Mouse (Mus musculus) hindbrain, embryonic 14.5 days (tissue): ENCODE measurements around the gene Ly6g6c. TPM values are rescaled to one million over a fixed set of nuclear protein-coding genes. Genes with fewer than 3 reads are reported as not detected.
A peak's percentile ranks its signal among the peaks of the same experiment; 100 is the strongest.

Experiments used
- ATAC-seq: fragments of 200-750 bp; cut with Nextera tagmentation; 2 replicates; pipeline ENCODE4 v1.8.0; 2017; ENCODE audit warnings: moderate number of reproducible peaks, mild to moderate bottlenecking, moderate TSS enrichment, moderate library complexity; ENCODE audit not compliant: low FRiP score
- DNase-seq: peaks from one replicate; pipeline ENCODE4 v3.0.0-alpha.2; 2015; ENCODE audit warnings: low spot score
- H3K27ac ChIP-seq: fragments of 300-500 bp; sonication (generic); 2 replicates; pipeline ENCODE4 v1.5.1; 2014; ENCODE audit warnings: mild to moderate bottlenecking, moderate library complexity
- H3K27me3 ChIP-seq: fragments of 300-500 bp; sonication (generic); 2 replicates; pipeline ENCODE4 v1.6.1; 2014; ENCODE audit warnings: mild to moderate bottlenecking, low read length, mixed read lengths; ENCODE audit not compliant: control insufficient read depth, insufficient read depth
- H3K36me3 ChIP-seq: fragments of 300-500 bp; sonication (generic); replicated peaks from 2 replicates; pipeline ENCODE4 v1.6.1; 2014; ENCODE audit not compliant: control insufficient read depth, insufficient read depth
- H3K4me1 ChIP-seq: fragments of 300-500 bp; sonication (generic); replicated peaks from 2 replicates; pipeline ENCODE4 v1.6.1; 2014; ENCODE audit warnings: antibody characterized with exemption, low read length, mixed read lengths; ENCODE audit not compliant: control insufficient read depth, insufficient read depth
- H3K4me2 ChIP-seq: fragments of 300-500 bp; sonication (generic); replicated peaks from 2 replicates; pipeline ENCODE4 v1.6.1; 2014; ENCODE audit warnings: mild to moderate bottlenecking, moderate library complexity
- H3K4me3 ChIP-seq: fragments of 300-500 bp; sonication (generic); replicated peaks from 2 replicates; pipeline ENCODE4 v1.5.1; 2014; ENCODE audit warnings: mild to moderate bottlenecking, low read length
- H3K9ac ChIP-seq: fragments of 300-500 bp; sonication (generic); 2 replicates; pipeline ENCODE4 v1.6.1; 2014
- H3K9me3 ChIP-seq: fragments of 300-500 bp; sonication (generic); 2 replicates; pipeline ENCODE4 v1.6.1; 2016; ENCODE audit warnings: low read length; ENCODE audit not compliant: control insufficient read depth
- WGBS: fragments of 180-500 bp; shearing (Covaris S2); extraction: QIAGEN DNeasy Blood & Tissue Kit; methylation state at CpG from one replicate; pipeline ENCODE4 v1.1.7; 2014; 5-methylcytosine and 5-hydroxymethylcytosine counted together
- polyA plus RNA-seq: library from polyadenylated mRNA; unstranded; fragments of >200 nt; fragmentation: Nextera tagmentation; extraction: Ambion mirVana; gene quantifications from 2 replicates; pipeline ENCODE4 v1.2.1, GENCODE M21; 2014

Ly6g6c gene
- polyA plus RNA-seq, 1 experiment from 2014 or later = not detected

GRCm38 (mm10) chr17:35076507-35077176, 11.5 kb downstream of the Ly6g6c start, which contains the start of gene Ly6g6e:
Gene Ly6g6e, plus strand, starts transcription at chr17:35076902.
- Histone ChIP-seq H3K27ac (no peak within 1 kb of the TSS), H3K4me3 (peak within 1 kb of the TSS; percentile 6; the same call in 1 of the 2 replicates), H3K36me3 (no peaks in the 10 kb centered on the region), H3K27me3 (no peaks in the 10 kb centered on the region), H3K9me3 (no peaks in the 10 kb centered on the region), H3K4me1 (0 out of 2 replicates have a peak, but pooled peaks cover 5% of the 10 kb centered on the region), H3K4me2 (peak within 1 kb of the TSS; percentile 38), H3K9ac (no peak within 1 kb of the TSS; the same call in 1 of the 2 replicates)
- DNase-seq = no peak
- no peak for ATAC-seq
- WGBS = 42% methylated on average over 10 of the region's 10 CpGs

- no peaks in the 10 kb centered on the region for H3K27me3 ChIP-seq
- no peaks in the 10 kb centered on the region for H3K36me3 ChIP-seq
- H3K4me1 ChIP-seq = 0 out of 2 replicates have a peak, but pooled peaks cover 5% of the 10 kb centered on the region
- H3K4me3 ChIP-seq = 0 out of 2 replicates have a peak overlapping the region, but pooled peaks have one; percentile 6
- DNase-seq = no peak
- WGBS = 67% methylated on average over 2 of the region's 2 CpGs
- no peak overlapping the region for H3K27ac ChIP-seq
- H3K9me3 ChIP-seq = no peaks in the 10 kb centered on the region
- no peak overlapping the region for H3K9ac ChIP-seq
- no peak for ATAC-seq
- peak overlapping the region; percentile 38 for H3K4me2 ChIP-seq
Measured at GRCm38 (mm10) chr17:35077285-35077684, 12.1 kb downstream of the Ly6g6c start.

DNA sequence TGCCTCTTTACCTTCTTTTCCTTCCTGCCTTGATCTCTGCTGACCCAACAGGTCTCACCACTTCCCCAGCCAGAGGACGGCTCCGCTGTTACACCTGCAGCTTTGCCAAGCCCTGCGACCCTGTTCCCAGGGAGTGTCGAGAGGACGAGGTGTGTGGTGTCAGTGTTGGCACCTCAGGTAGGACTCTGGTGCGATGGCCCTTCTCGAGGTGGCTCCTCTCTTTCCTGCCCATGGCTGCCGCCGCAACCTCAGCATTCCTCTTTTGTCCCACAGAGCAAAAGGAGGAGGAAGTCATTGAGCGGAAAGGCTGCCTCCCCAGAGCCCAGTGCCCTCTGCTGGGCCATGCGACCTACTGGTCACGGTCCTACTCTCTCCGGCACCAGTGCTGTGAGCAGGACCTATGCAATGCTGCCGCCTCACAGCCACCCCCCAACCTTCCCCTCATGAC, 12.6 kb downstream of the Ly6g6c start, which contains the start of gene Ly6g6d:
Ly6g6d (minus strand) TSS at position 280 of the 448 bp plus-strand sequence.
- Histone ChIP-seq H3K4me2 (peak within 1 kb of the TSS; percentile 38), H3K4me1 (0 out of 2 replicates have a peak, but pooled peaks cover 5% of the 10 kb centered on the region), H3K27me3 (no peaks in the 10 kb centered on the region), H3K36me3 (no peaks in the 10 kb centered on the region), H3K4me3 (peak within 1 kb of the TSS; percentile 6; the same call in 1 of the 2 replicates), H3K27ac (no peak within 1 kb of the TSS), H3K9ac (no peak within 1 kb of the TSS; the same call in 1 of the 2 replicates), H3K9me3 (no peaks in the 10 kb centered on the region)
- no peak for DNase-seq
- whole genome bisulfite sequencing = 13% methylated on average over 14 of the region's 14 CpGs
- no peak for ATAC-seq

- Histone ChIP-seq H3K27ac (no peak overlapping the region), H3K36me3 (no peaks in the 10 kb centered on the region), H3K27me3 (no peaks in the 10 kb centered on the region), H3K4me1 (0 out of 2 replicates have a peak, but pooled peaks cover 5% of the 10 kb centered on the region), H3K4me2 (no peak overlapping the region), H3K9ac (no peak overlapping the region), H3K9me3 (no peaks in the 10 kb centered on the region), H3K4me3 (no peak overlapping the region)
- DNase-seq (no peak), ATAC-seq (no peak)
- WGBS = 70% methylated on average over 9 of the region's 9 CpGs
Measured at GRCm38 (mm10) chr17:35079778-35080177, 14.6 kb downstream of the Ly6g6c start.

DNA sequence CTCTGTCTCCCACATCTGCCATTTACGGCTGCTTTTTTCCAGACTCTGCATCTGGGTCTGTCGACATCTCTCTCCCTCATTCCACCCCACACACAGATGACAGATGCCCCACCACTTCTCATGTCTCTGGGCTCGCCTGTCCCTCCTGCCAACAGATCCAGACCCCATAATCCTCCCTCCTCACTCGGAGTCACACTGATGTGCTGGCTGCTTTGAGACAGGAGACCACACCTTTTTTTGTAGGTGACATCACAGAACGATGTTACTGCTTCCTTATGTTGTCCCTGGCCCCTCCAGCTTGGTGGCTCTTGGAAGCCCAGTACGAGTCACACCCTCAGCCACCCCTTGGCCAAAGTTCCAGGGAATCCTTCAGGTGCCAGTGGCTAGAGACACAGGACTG, 15.1 kb downstream of the Ly6g6c start:
- Histone ChIP-seq H3K9me3 (no peaks in the 10 kb centered on the region), H3K9ac (no peak overlapping the region), H3K27me3 (no peaks in the 10 kb centered on the region), H3K4me1 (0 out of 2 replicates have a peak, but pooled peaks cover 5% of the 10 kb centered on the region), H3K27ac (no peak overlapping the region), H3K4me3 (no peak overlapping the region), H3K36me3 (no peaks in the 10 kb centered on the region), H3K4me2 (no peak overlapping the region)
- no peak for DNase-seq
- 72% methylated on average over 6 of the region's 6 CpGs for WGBS
- ATAC-seq = no peak

GRCm38 (mm10) chr17:35080710-35081109, 15.5 kb downstream of the Ly6g6c start:
- Histone ChIP-seq H3K4me2 (no peak overlapping the region), H3K36me3 (no peaks in the 10 kb centered on the region), H3K9me3 (no peaks in the 10 kb centered on the region), H3K27ac (no peak overlapping the region), H3K9ac (peak overlapping the region; percentile 11; the same call in 1 of the 2 replicates), H3K27me3 (no peaks in the 10 kb centered on the region), H3K4me3 (no peak overlapping the region), H3K4me1 (0 out of 2 replicates have a peak, but pooled peaks cover 5% of the 10 kb centered on the region)
- 66% methylated on average over 4 of the region's 4 CpGs for WGBS
- DNase-seq (no peak), ATAC-seq (no peak)

DNA sequence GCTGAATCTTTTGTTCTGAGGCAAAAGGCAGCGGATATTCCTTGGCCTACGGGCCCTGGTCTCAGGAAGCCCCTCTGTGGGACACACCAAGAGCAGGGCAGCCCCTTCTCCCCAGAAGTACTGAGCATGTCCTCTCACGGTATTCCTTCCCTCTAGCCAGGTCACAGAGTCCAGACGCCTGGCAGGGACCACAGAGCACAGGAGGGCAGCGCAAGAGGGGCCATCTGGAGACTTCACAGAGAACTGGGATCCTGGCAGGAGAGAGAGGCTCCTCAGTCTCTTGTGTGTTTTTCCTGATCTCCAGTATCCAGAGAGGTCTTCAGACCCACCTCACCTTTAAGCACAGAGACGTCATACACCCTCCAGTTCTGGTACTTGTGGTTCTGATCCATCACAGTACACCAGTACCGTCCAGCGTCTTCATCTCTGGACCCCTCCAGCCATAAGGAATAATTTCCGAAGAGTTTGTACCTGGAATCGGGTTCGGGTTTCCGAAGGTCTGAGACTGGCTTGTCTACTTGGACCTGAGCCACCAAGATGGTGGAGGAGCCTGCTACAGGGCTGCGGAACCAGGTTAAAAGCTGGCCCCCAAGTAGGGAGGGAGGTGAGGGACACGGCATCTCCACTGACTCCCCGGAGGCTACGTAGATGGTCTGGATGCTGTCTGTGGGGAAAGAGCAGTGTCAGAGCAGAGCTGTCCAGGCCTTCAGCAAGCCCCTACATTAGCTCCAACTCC, 17.8 kb downstream of the Ly6g6c start:
- ATAC-seq = no peak
- no peak overlapping the region for H3K27ac ChIP-seq
- WGBS = 86% methylated on average over 16 of the region's 16 CpGs

GRCm38 (mm10) chr17:35083929-35084497, 18.8 kb downstream of the Ly6g6c start:
- Histone ChIP-seq H3K4me2 (no peak overlapping the region), H3K4me3 (no peak overlapping the region), H3K36me3 (no peaks in the 10 kb centered on the region), H3K9me3 (no peaks in the 10 kb centered on the region), H3K4me1 (no peaks in the 10 kb centered on the region), H3K9ac (no peak overlapping the region), H3K27ac (no peak overlapping the region), H3K27me3 (no peaks in the 10 kb centered on the region)
- no peak for DNase-seq
- ATAC-seq = no peak
- WGBS = 77% methylated on average over 3 of the region's 3 CpGs

More for the DNA sequence above, 17.8 kb downstream of the Ly6g6c start:
- no peaks in the 10 kb centered on the region for H3K27me3 ChIP-seq
- no peak overlapping the region for H3K4me2 ChIP-seq
- no peaks in the 10 kb centered on the region for H3K36me3 ChIP-seq
- no peak overlapping the region for H3K4me3 ChIP-seq
- H3K9ac ChIP-seq = no peak overlapping the region
- no peak for DNase-seq
- no peaks in the 10 kb centered on the region for H3K4me1 ChIP-seq
- no peaks in the 10 kb centered on the region for H3K9me3 ChIP-seq
